Mouse (Mus musculus) brain, embryonic 14.5 days (tissue): ENCODE measurements at regions not wholly inside any gene's neighbourhood (a gene's known extent, or its start where the extent isn't known, plus 50 kb on each side); places are given as distances from the start of the nearest gene placed in this dataset.

Source experiments
- DNase-seq: peaks from one replicate; pipeline ENCODE4 v3.0.0-alpha.2; 2011; ENCODE audit warnings: low read depth
- CTCF ChIP-seq: fragments of 200-500 bp; IDR thresholded peaks from 2 replicates; pipeline ENCODE4 v1.5.1; 2012; ENCODE audit warnings: inconsistent platforms, mild to moderate bottlenecking, moderate library complexity, borderline replicate concordance; ENCODE audit not compliant: insufficient read depth, insufficient read length; ENCODE audit errors: extremely low read depth
- POLR2A ChIP-seq: fragments of 200-500 bp; IDR thresholded peaks from 2 replicates; pipeline ENCODE4 v1.6.1; 2012; ENCODE audit warnings: mild to moderate bottlenecking, inconsistent platforms, borderline replicate concordance; ENCODE audit not compliant: poor library complexity, insufficient read depth, insufficient read length, severe bottlenecking; ENCODE audit errors: extremely low read depth

GRCm38 (mm10) chr16:79279006-79279405, 188.1 kb upstream of the Tmprss15 start:
- no peak for DNase-seq
- TF ChIP-seq CTCF (no peak), POLR2A (no peak)

- DNase-seq = peak; percentile 25
- no peak for TF ChIP-seq CTCF
- TF ChIP-seq POLR2A = no peak
Measured at GRCm38 (mm10) chr16:79256525-79256924, 165.6 kb upstream of the Tmprss15 start.

- TF ChIP-seq CTCF (no peak), POLR2A (no peak)
- no peak for DNase-seq
Measured at GRCm38 (mm10) chr16:79256084-79256483, 165.2 kb upstream of the Tmprss15 start.

- TF ChIP-seq CTCF (no peak), POLR2A (no peak)
- peak; percentile 66 for DNase-seq
Measured at GRCm38 (mm10) chr16:79240857-79241491, 150.1 kb upstream of the Tmprss15 start.

GRCm38 (mm10) chr16:79240191-79240590, 149.3 kb upstream of the Tmprss15 start:
- peak; percentile 10 for DNase-seq
- TF ChIP-seq POLR2A = no peak
- no peak for TF ChIP-seq CTCF

GRCm38 (mm10) chr16:79191196-79191595, 100.3 kb upstream of the Tmprss15 start:
- no peak for DNase-seq
- TF ChIP-seq POLR2A (no peak), CTCF (no peak)

- no peak for TF ChIP-seq POLR2A
- DNase-seq = peak; percentile 58
Measured at GRCm38 (mm10) chr16:79186471-79186870, 95.6 kb upstream of the Tmprss15 start.

- TF ChIP-seq POLR2A (no peak), CTCF (peak; percentile 49; the same call in 1 of the 2 replicates)
- peak; percentile 70 for DNase-seq
Measured at GRCm38 (mm10) chr16:79182474-79182873, 91.6 kb upstream of the Tmprss15 start.

- TF ChIP-seq POLR2A (no peak), CTCF (no peak)
- DNase-seq = peak; percentile 93
Measured at GRCm38 (mm10) chr16:79177299-79177999, 86.6 kb upstream of the Tmprss15 start.

- DNase-seq = peak; percentile 71
- TF ChIP-seq POLR2A = no peak
- no peak for TF ChIP-seq CTCF
Measured at GRCm38 (mm10) chr16:79176832-79177243, 85.9 kb upstream of the Tmprss15 start.

- TF ChIP-seq POLR2A (no peak), CTCF (peak; percentile 73; the same call in 1 of the 2 replicates)
- DNase-seq = peak; percentile 91
Measured at GRCm38 (mm10) chr16:79168193-79168592, 77.3 kb upstream of the Tmprss15 start.

GRCm38 (mm10) chr16:79142813-79143212, 51.9 kb upstream of the Tmprss15 start:
- no peak for DNase-seq
- TF ChIP-seq CTCF (no peak), POLR2A (no peak)
